Mouse (Mus musculus): Measurements from ENCODE around the gene Grm1.

The Grm1 gene

GRCm38 (mm10) chr10:10964490-10965150 lies 117.5 kb downstream of the Grm1 start:
- no peak for DNase-seq (ENCODE audit: low spot score)

- DNase-seq (ENCODE audit: low spot score) = no peak
Measured at GRCm38 (mm10) chr10:10950557-10950956, 131.6 kb downstream of the Grm1 start.

GRCm38 (mm10) chr10:10949172-10949571 lies 133.0 kb downstream of the Grm1 start:
- peak; percentile 50 for DNase-seq (ENCODE audit: low spot score)

- no peak for DNase-seq (ENCODE audit: low spot score)
Measured at GRCm38 (mm10) chr10:10947531-10947930, 134.6 kb downstream of the Grm1 start.

DNA sequence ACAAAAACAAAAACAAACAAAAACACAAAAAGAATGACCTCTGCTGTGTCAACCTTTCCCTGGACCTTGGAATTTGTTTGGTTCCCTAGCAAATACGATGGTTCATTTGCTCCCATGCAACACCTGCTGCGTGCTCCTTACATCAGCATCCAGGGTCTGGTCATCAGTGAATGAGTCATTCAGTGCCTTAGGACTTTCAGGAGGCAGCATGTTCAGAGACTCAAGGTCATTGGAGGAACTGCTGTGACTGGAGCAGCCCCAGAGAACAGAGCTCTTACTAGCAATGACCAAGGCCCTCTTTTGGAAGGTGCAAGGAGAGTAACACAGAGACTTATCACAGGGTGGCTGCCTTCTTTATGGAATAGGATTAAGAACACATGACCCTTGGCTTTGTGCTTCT lies 138.2 kb downstream of the Grm1 start:
- no peak for DNase-seq (ENCODE audit: low spot score)

DNA sequence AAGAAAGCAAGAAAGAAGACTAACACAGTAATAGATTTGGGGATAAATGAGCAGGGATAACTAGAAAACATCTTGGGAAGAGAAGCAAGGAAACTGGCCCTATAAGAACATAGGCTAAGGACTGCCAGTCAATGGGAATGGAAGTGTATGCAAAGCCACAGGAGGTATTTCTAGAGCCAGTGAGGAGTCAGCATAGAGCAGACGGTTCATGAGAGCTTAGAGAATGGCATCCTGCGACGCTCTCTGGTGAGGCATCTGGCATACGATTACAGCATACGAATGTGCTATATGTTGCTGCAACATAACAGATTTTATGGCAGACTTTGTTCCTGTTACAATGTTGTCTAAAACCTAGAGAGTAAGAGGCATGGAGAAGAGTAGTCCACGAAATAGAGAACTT lies 139.9 kb downstream of the Grm1 start:
- DNase-seq (ENCODE audit: low spot score) = no peak

DNA sequence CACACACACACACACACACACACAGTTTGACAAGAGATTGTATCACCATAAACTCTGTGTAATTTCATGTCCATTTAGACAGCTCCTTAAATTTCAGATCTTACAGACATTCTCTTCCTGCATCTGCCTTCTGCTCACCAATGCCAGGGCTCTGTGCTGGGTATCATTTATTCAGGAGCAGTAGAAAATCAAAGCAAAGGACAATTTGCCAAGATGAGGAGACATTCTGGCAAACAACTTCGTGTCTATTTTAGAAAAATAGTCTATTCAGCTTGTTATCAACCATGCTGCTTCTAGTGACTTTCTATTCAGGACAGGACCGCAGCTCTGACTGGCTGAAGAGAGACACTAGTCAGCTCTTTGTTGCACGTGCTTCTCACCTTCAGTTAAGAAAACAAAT lies 146.3 kb downstream of the Grm1 start:
- no peak for DNase-seq (ENCODE audit: low spot score)

DNA sequence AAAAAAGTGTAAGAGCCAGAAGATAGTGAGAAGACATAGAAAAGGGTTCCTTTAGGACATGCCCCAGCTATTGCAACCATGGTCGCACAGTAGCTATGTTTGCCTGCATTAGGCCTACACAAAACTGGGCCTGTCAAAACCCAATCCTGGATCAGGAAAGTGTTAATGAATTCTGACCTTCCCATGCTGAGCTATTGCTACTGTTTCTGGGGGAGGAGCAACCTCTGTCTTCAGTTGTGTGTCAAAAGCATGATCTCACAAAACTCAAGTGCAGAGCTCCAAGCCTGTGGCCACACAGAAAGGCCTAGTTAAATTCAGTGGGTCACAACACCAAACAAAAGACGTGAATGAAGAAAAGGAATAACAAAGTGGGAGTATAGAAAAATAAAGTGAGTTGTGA lies 152.5 kb downstream of the Grm1 start:
- no peak for DNase-seq (ENCODE audit: low spot score)

DNA sequence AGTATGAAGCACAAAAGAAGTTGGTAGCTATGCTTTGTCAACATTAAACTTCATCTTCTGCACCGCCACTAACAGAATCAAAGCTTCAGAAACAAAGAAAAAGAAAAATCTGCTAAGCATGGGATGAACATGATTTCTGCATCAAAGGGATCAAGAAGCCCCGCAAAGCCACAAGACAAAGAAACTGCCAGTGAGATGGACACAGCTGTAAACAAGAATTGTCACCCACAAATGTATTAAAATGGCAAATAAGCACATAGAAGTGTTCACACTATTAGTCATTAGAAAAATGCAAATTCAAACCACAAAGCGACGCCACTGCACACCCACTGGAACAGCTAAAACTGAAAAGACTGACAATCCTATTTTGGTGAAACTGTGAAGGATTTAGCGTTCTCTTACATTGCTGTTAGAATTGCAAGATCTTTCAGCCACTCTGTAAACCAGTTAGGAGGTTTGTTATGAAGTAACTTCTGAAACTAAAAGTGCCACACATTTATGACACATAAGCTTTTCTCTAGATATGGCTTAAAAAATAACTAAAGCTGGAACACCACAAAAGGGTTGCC lies 153.3 kb downstream of the Grm1 start:
- DNase-seq (ENCODE audit: low spot score) = no peak

DNA sequence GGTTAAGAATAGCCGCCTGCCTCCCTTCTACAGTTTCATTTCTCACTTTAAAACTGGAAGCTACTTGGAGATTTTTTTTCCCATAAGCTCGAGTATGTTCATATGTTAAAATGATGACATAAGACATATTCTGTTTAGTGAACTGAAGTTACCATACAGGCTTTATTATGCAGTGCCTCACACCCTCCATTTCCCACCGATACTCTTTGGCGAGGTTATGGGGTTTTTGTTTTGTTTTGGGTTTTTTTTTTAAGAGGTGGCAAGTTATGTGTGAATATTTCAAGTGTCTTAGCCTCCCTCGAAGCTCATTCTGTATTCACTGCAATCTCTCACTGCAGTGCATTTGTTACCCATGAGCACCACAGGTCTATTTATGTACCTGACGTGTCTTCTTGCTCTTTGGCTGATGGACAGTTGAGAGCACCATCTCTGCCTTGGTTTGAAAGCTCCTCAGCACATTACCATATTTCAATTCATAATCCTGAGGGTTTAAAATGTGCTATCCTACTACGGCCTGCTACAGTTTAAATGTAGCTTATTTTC lies 164.2 kb downstream of the Grm1 start:
- no peak for DNase-seq (ENCODE audit: low spot score)

- no peak for DNase-seq (ENCODE audit: low spot score)
Measured at GRCm38 (mm10) chr10:10913621-10914020, 168.5 kb downstream of the Grm1 start.

DNA sequence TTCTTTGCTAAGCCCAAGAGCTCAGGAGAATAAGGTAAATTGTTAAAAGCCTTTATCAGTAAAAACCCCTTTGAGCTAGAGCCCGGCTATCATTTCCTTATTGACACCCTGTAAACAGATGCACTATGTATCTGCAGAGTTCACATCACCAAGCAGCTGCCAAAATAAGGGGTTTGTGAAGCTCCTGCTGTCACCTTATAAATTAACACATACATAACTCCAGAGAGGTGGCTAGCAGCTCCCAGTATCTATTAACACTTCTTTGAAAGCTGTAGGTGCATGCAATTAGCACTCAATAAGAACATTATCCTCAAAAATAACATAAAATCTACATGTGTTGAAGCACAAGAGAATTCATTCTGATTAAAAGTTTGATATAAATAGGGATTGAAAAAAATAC lies 191.9 kb downstream of the Grm1 start:
- DNase-seq (ENCODE audit: low spot score) = no peak

GRCm38 (mm10) chr10:10888521-10888920 lies 193.6 kb downstream of the Grm1 start:
- no peak for DNase-seq (ENCODE audit: low spot score)

DNA sequence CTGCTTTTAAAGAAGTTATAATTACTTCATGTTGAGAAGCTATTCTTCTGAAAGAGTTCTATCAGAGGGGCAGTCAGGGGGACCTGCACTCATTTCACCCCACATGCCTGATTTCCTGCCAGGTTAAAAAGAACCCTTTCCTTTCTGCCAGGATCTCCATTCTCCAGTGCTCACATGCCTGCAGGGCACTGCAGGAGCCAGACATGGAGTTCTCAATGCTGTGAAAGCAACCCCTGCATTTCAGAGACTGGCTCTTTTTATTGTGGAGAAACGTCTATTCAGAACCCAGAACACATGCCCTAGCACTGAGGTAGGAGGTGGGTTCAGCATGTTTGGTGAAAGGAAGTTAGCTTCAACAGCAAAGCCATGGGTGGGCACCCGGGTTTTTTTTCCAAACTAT lies 197.2 kb downstream of the Grm1 start:
- DNase-seq (ENCODE audit: low spot score) = no peak

GRCm38 (mm10) chr10:10872142-10872541 lies 210.0 kb downstream of the Grm1 start:
- no peak for DNase-seq (ENCODE audit: low spot score)

DNA sequence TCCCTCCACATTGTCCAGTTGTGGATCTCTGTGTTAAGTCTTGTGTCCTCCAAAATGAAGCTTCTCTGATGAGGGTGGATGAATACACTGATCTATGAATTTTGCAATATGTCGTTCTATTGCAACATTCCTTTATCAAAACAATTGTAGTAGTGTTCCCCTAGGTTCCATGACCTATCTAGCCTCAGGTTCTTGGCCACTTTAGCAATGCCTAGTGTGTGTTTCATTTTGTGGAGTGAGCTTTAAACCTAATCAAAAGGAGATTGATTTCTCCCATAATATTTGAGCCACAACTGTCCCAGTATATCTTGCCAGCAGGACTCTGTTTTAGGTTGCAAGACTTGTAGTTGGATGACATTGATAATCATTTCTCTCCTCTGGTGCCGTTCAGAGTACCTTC lies 211.9 kb downstream of the Grm1 start:
- DNase-seq (ENCODE audit: low spot score) = no peak

DNA sequence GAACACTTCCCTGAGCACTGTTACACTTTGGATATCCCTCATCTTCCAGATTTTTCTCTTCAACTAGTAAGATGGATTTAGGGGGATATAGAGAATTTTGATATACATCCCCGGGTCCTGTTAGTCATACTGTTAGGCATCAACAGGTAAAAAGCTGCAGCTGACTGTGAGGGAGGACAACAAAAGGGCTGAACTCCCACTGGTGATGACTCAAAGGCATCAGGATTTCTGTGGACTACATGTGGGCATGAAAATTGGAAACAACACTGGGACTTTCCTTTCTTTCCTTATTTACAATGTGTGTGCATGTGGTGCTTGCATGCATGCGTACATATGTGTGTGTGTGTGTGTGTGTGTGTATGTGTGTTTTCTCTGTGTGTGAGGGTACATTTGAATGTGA lies 215.9 kb downstream of the Grm1 start:
- DNase-seq (ENCODE audit: low spot score) = no peak

- no peak for DNase-seq (ENCODE audit: low spot score)
Measured at GRCm38 (mm10) chr10:10864759-10865158, 217.4 kb downstream of the Grm1 start.

GRCm38 (mm10) chr10:10847376-10848286 lies 234.5 kb downstream of the Grm1 start:
- DNase-seq (ENCODE audit: low spot score) = no peak

- no peak for DNase-seq (ENCODE audit: low spot score)
Measured at GRCm38 (mm10) chr10:10845059-10845685, 237.0 kb downstream of the Grm1 start.

- DNase-seq (ENCODE audit: low spot score) = no peak
Measured at GRCm38 (mm10) chr10:10835406-10835805, 246.8 kb downstream of the Grm1 start.

DNA sequence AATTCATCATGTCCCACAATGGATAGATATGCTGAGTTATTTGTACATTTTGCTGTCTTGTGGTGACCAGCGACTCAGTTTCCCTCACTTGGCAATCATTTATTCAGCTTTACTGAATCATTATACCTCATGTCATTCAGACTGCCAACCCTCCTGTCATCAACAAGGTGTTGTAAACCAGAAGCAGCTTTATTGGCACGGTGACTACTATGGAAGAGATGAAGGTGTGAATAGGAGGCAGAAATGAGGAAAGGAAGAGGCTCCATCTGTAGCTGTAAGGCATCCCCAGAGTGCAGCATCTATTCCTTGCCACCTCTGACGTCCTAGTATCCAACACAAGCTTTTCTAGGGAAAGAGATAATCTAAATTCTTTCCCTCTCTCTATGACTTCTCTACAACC lies 247.3 kb downstream of the Grm1 start:
- no peak for DNase-seq (ENCODE audit: low spot score)

All from left cerebral cortex, adult 11 months (tissue).